Mouse (Mus musculus): ENCODE results near the gene Tex35. TPM values are rescaled to one million over a fixed set of nuclear protein-coding genes. Genes with fewer than 3 reads are reported as not detected.

The Tex35 gene
- not detected in 2 replicates for total RNA-seq (2015)
- total RNA-seq (2017): not detected in 2 replicates

DNA sequence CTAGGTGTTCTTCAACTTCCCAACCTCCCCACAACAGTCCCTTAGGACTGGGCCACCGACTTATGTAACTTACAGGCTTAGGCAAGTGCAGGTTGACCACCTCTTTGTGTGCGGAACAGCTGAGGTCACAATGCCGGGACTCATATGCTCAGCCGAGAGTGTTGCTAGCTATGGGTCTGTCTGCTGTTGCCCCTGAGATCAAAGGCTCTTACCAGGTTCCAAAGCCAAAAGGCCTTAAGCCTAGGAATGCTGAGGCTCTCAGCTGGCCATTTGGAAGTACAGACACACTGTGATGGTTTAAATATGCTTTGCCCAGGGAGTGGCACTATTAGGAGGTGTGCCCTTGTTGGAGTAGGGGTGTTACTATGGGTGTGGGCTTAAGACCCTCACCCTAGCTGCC, at the start of gene Tex35:
Tex35 (minus strand) TSS at position 101 of the 400 bp plus-strand sequence.
- ATAC-seq (ENCODE audit: poor library complexity, severe bottlenecking): no peak

DNA sequence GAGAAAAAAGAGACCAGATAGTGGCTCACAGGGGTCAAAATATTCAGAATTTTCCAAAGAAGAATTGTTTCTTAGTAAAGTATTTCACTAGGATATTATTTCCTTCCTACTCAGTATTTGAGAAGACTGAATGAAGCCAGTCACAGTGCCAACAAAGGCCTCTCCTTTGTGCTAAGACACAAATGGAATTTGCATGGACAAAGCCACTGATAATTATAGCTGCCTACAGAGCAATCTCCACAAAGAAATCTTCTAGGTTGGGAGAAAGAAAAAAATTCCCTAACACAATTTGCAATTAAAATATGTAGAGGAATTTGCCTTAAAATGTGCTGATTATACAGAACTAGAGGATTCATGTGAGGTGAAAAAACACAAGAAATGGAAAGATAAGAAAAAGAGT, 45.3 kb upstream of the Tex35 start:
- no peak for ATAC-seq (ENCODE audit: poor library complexity, severe bottlenecking)

DNA sequence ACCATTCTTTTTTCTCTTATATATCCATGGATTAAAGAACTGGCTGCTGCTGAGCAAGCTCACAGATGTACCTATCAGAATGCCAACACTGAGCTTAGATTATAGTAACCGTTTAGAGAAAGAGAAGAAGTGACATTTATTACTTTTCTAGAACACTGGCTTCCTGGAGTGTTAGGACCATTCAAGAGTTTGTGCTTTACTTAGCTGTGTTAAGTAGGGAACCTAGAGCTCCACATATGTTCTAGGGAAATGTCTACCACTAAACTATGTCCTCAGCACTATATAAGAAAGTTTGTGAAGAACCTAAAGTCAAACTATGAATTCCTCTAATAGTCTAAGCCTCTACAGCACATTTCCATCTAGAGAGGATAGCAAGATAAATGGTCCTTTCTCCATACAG, 41.6 kb upstream of the Tex35 start:
- ATAC-seq (ENCODE audit: poor library complexity, severe bottlenecking): no peak

DNA sequence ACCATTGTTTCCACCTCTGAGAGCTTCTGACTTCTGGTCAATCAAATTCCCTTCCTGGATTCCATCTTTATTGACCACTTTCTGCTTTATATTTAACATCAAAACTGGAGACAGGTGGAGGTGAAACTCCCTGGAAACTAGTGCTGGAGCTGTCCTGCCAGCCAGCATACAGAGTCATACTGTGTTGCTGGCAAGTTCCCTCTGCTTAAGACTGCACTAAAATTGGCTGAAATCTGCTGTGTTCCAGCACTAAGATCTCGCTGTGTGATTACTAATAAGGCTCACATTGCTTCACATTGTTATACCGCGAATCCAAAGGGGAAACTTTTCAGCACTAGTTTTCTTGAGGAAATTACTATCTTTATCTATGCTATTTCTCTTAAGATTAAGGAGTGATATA, 36.1 kb upstream of the Tex35 start:
- ATAC-seq (ENCODE audit: poor library complexity, severe bottlenecking): no peak

DNA sequence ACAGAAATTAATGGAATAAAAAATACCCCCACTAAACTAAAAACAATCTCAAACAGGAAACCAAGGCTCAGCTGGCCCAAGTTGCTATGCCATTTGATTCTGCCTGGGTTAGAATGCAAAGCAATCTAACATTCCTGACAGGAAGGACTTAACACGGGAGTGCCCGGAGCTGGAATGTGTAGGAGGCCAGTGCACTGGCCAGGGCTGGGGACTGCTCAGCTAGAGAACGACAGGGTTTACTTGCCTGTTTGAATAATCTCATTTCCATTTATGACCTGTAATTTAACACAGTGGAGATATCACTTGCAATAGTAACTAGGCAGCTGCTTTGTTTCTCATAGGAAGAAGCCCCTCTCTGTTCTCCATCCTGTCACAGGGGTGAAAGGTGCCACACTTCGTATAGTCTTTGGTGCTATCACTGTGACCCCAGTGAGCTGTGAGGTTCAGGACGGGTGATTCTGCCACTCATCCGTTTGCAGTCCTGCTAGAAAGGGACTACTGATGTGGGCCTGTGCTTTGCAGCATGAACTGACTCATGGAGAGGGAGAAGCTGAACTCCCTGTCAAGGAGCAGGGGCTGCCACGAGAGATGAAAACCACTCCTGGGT, 34.9 kb upstream of the Tex35 start:
- ATAC-seq (ENCODE audit: poor library complexity, severe bottlenecking): no peak

DNA sequence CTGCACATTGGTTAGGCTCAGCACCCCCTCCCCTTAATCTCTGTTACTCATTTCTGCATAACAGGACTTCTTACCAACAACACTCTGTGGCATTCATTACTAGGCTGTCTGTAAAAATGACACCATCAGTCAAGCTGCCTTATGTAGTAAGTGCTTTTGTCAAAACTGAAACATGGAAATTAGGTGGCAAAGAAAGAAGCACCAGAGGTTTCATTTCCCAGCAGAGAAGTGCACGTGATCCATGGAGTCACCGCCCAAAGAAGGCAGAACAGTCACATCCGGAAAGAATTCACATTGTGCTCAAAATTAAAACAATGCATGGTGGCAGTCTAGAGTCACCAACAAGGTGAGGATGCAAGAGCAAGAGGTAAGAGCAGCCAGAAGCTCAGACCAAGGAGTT, 32.5 kb upstream of the Tex35 start:
- peak; percentile 35; the same call in 1 of the 2 replicates for ATAC-seq (ENCODE audit: poor library complexity, severe bottlenecking)

DNA sequence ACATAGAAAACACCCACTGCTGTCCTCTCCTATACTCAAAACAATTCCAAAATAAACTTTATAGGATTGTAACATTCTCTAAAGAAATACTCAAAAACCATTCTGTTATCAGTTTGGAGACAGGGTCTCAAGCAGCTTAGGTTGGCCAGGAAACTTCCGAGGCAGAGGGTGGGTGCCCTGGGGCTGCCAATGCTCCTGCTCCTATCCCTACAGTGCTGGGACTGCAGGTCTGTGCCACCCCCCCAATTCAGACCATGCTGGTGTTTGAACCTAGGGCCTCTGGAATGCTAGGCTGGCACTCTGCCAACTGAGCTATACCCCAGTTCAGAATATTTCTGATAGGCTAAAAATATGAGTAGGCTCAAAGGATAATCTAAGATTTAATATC, 29.4 kb upstream of the Tex35 start:
- ATAC-seq (ENCODE audit: poor library complexity, severe bottlenecking): no peak

DNA sequence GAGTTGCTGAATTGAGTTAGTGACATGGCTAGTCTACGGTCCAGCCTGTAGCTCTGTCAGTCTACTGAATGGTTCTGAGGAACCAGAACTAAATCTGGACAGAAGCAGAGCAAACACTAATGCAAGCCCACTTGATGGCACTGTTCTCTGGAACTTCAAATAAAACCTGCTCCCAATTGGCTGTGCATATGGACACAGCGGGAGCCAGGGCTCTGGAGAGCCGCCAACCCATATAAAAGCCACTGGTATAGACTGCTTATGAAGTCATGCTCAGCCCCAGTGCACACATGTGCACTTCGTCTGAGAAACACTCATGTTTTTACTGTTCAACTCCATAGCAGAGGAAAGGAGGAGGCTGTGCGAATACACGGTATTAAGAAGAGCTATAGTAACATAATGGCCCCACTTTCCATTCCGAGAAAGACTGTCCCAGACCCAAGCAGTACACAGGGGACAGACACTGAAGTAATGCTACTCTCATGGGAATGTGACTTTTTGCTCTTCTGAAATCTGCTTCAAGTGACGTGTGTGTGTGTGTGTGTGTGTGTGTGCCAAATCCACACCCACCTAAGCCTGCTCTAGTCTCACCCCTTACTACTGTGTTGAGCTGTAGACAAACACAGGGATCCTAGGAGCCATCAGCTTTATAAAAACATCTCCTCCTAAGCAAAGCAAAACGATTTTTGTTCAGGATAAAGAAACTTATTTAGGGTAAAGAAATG, 28.8 kb upstream of the Tex35 start:
- no peak for ATAC-seq (ENCODE audit: poor library complexity, severe bottlenecking)

DNA sequence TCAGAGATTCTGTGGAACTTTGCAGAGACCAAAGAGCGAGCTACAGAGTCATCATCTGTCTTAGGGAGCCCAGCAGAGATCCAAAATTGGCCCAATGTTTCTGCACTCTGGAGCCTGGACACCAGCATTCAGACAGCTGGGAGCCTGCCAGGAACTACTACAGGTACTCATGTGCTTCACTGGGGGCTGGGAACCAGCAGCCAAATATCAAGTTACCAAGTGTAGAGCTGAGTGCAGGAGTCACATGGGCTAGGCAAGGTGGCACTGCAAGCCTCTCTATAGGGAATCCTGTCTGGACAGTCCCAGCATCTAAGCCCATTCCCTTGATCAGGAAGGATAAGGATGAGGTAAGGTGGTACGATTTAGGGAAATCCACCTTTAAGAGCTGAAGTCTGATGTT, 19.7 kb upstream of the Tex35 start:
- ATAC-seq (ENCODE audit: poor library complexity, severe bottlenecking): no peak

DNA sequence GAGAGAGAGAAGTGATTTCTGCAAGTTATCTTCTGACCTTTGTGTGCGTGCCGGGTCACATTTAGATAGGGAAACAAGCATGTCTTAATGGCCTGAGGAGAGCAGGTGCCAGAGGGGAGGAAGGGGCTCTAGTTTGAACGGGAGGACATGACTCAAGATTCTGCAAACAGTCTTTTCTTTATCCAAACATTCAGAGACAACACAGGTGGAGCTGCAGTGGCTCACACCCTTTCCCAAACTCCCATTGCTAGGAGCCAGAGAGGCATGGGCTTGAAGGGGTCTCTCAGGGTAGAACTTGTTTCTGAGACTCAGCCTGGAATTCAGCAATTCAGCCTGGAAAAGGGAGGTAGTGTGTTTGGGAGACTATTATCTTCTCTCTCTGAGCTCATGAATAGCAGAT, 15.4 kb upstream of the Tex35 start:
- no peak for ATAC-seq (ENCODE audit: poor library complexity, severe bottlenecking)

DNA sequence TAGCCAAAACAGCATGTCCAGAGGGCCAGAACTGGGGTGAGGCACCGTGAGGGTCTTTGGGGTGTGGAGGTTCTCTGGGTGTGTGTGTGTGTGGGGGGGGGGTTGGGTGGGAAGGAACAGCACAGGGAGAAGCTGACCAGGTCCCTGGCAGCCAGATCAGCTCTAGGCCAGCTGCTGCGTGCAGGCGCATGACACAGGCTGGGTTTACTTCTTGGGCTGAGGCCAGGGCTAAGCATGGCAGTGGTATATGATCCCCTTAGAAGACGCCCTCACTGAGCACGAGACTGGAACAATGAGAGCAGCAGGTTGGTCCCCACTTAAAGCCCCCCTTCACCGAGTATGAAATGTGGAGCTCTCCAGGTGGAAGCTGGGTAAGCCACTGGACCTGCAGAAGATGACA, 10.7 kb upstream of the Tex35 start:
- no peak for ATAC-seq (ENCODE audit: poor library complexity, severe bottlenecking)

DNA sequence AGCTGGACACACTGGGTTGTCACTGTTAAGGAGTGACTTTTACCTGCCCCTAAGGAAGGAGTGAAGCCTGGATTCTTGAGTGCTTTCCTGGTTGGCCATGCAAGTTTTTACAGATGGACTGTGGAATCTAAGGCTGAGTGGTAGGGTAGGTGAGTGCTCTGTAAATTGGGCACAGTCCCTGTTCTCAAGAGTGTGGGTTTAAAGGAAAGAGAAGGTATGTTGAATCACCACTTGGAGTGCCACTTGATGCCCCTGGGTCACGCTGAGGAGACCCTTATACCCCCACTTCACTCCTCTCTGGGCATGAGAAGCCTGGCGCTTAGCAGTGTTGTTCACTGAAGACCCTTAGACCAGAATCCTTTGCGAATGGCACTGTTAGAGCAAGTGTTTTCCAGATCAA, 9.0 kb upstream of the Tex35 start:
- no peak for ATAC-seq (ENCODE audit: poor library complexity, severe bottlenecking)

DNA sequence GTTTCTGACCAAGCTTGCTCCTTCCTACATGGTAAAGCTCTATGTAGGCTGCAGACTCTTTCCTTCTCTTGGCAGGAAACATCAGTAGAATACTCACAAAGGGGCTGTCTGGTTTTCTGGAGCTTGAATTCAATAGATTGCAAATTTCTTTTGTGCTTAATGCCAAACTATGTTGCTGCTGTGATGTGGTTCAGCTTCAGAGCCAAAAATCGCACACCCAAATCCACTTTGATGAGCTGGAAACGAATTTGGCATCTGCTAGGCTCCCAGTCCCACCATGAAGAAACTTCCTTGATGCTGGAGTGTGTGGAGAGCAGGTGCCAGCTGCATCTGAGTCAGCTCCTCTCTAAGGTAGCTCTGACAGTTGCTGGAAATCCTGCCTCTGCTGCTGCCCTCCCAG, 6.0 kb upstream of the Tex35 start:
- no peak for ATAC-seq (ENCODE audit: poor library complexity, severe bottlenecking)

DNA sequence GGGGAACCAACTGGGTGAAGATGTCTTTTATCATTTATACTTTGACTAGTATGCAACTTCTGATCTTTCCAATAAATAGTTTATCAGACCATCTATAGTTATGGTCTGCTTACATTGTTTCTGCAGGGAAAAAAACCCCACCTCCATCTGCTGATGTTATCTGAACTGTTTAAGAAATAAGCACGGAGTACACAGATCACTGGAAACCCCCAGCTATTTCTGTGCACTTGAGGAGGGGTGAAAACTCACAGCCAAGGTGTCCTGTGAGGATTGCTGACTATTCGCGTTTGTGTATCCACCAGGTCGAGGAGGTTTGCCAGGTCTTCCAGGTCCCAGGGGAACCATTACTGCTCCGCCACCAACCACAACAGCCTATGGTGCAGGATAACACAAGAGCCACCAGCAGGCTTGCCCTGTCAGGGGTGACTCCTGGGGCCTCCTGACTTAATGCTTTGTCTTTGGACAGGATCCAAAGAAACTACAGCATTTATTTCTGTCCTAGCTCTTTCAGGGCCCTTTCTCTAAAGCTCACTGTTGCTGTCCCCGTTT, 1.9 kb upstream of the Tex35 start:
- no peak for ATAC-seq (ENCODE audit: poor library complexity, severe bottlenecking)

DNA sequence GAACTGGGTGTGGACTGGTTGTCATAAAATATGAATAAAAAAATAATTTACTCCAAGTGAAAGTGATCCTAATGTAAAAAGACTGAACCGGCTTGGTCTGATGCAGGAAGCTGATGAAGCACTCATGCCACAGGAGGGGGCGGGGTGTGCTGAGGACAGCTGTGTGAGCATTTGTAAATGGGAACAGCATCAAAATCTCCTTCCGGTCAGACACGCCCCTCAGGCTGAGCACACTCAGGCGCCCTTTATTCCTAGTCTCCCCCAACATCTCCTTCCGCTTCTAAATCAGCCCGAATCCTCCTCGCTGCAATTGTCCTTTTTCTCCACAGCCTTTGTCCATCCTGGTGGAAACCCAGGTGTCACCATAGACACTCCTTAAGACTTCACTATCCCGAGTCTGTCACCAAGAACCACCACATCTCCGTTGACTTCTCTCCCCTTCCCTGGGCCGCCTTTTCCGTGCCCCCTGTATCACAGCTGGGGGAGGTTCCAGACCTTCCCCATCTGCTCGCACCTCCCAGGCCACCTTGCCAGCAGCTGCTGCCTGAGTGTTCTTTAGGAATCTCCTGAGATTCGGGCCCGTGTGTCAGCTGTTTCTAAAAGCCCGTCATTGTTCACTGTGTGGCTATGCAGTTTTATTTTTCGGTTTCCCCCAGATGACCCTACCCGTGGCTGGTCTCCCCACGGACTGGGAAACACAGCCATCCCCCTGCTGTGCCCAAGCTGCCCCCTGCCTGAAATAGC, 7.2 kb downstream of the Tex35 start:
- ATAC-seq (ENCODE audit: poor library complexity, severe bottlenecking): peak; percentile 97

DNA sequence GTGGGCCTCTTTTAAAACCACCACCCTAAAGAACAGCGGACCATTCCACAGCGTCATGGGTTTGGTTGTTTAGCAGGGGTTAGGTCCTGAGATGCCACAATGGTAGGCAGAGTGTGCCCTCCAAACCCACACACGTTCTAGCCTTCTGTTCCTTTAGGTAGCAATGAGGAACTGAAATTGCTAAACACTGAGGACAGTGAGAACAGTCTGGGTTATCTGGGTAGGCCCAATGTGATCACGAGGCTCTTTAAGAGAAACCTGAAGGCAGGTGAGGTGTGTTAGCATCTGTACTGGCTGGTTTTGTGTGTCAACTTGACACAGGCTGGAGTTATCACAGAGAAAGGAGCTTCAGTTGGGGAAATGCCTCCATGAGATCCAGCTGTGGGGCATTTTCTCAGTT, 12.9 kb downstream of the Tex35 start:
- peak; percentile 21; the same call in 1 of the 2 replicates for ATAC-seq (ENCODE audit: poor library complexity, severe bottlenecking)

DNA sequence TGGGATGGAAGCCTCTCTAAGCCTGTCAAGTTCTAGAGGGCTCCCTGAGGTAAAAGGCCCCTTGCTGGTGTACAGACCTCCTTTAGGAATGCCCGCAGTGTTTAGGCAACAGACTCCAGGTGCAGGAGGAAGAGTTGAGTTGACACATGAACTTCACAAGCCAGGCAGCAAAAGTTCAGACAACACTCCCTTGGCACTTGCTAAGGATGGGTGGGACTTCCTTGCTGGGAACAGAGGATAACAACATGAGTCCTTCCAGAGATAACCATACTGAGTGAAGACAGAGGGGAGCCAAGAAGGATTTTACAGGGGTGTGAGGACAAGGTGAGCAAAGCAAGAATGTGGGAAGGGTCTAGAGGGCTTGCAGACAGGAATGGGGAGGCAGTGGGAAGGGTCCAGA, 15.9 kb downstream of the Tex35 start:
- no peak for ATAC-seq (ENCODE audit: poor library complexity, severe bottlenecking)

DNA sequence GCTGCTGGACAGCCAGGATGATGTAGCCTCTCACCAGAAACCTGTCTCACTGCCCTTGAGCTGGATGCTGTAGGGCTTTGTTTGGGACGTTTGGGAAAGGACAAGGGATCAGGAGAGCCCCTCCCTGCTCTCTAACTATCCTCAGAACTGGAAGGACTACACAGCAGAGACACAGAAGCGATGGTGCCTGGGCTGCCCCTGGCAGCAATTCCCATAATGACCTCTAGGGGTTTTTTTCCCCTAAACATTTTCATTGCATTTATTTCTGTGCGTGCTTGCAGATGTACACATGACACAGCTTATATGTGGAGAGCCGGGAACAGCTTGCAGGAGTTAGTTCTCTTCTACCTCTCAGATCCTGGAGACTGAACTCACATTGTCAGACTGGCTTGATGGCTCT, 16.3 kb downstream of the Tex35 start:
- no peak for ATAC-seq (ENCODE audit: poor library complexity, severe bottlenecking)

DNA sequence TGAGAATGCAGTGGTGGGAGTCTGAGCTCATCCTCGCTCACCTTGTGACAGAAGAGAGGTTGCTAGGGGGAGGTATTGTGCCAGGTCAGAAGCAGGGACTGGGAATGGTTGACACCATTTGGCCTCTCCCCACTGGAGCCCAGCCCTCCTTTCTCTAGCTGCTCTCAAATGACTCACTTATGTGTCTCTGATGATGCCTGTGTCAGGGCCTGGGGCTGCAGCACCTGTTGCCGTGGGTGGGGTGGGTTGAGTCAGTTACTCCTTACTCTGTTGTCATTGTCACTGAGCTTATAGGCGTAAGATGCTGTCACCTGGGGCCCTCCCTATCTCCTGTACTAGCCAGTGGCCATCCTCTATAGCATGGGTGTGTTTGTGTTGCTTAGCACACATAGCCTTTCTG, 17.6 kb downstream of the Tex35 start:
- no peak for ATAC-seq (ENCODE audit: poor library complexity, severe bottlenecking)

DNA sequence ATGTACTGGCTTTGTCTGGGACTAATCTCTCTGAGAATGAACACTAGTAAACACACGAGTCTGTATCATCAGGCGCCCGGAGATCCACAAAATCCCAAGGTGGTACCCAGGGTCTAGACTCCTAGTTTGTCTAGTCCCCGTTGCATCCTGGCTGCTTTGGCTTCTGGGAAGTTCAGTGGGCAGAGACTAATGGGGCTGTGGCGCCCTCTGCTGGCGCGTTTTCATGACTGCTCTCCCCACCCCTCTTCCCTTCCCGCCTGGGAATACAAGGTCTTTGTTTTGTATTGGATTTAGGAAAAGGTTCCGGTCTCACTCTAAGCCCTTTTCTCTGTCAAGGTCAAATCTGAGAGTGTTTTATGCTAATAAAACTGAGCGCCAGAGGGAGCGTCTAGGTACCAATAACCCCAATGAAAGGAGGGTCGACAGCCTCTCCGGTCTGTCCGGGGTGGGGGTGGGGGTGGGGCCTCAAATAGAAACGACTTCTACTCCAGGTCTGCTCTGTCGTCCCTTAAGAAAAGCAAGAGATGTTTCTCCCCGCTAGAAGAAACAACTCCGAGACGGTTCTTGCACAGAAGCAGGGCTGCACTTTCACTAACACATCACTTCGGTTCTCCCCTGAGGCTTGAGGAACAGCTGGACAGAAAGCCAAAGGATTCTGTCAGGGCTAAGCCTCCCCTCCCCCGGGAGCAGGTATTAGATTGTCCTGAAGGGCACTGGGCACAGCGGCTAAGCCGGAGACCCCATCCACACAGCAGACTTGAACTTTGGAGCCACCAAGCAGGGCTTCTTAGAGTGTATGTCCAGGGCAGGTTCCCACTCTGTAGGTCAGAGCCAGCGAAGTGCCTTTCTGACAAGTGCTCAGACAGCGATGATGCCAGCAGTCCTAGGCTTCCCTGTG, 22.1 kb downstream of the Tex35 start:
- peak; percentile 78 for ATAC-seq (ENCODE audit: poor library complexity, severe bottlenecking)

DNA sequence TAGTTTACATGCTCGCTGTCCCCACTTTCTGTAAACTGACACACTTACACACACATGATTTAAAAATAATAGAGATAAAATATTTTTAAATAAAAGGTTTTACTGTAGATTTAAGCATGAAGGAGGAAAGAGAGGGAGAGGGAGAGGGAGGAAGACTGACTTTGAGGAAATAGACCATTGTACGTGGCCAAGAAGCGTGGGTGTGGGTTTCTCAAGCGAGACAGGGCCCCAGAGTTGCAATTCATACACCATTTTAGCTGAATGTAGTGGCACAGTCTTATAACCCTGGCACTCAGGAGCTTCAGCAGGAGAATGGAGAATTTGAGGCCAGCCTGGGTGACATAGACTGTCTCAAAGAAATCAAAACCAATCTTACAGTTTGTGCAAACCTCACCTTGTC, 25.5 kb downstream of the Tex35 start:
- no peak for ATAC-seq (ENCODE audit: poor library complexity, severe bottlenecking)
